Mouse (Mus musculus) erythroblast, embryonic 14.5 days (primary cell): ENCODE results near the gene Bri3bp.

Experiments
- GATA1 ChIP-seq: IDR thresholded peaks from 2 replicates; pipeline ENCODE4 v1.6.1; 2012; ENCODE audit warnings: low read length, inconsistent platforms, mixed read lengths
- TAL1 ChIP-seq: IDR thresholded peaks from 3 replicates; pipeline ENCODE4 v1.6.1; 2012; ENCODE audit warnings: low read length, inconsistent platforms, mixed read lengths

GRCm38 (mm10) chr5:125486088-125486487, 44.7 kb downstream of the Bri3bp start:
- TF ChIP-seq GATA1 (no peak), TAL1 (no peak)
